Mouse (Mus musculus): Measurements from ENCODE around the gene Ssbp3. TPM values are rescaled to one million over a fixed set of nuclear protein-coding genes. Genes with fewer than 3 reads are reported as not detected.
A peak's percentile ranks its signal among the peaks of the same experiment; 100 is the strongest.

Gene Ssbp3
- polyA plus RNA-seq, 1 experiment from 2014 or later: 90.4 TPM

- 0 out of 2 replicates have a peak overlapping the region, but pooled peaks have one; percentile 10 for H3K27ac ChIP-seq
- no peaks in the 10 kb centered on the region for H3K9me3 ChIP-seq
- no peak overlapping the region for H3K4me3 ChIP-seq
- 68% methylated on average over 3 of the region's 3 CpGs for WGBS
- peaks cover 49% of the 10 kb centered on the region for H3K36me3 ChIP-seq
- no peak for ATAC-seq (ENCODE audit: borderline replicate concordance, extremely low read depth, low FRiP score, low TSS enrichment)
- H3K4me1 ChIP-seq: no peaks in the 10 kb centered on the region
- no peaks in the 10 kb centered on the region for H3K27me3 ChIP-seq
- H3K4me2 ChIP-seq: no peak overlapping the region
- no peak overlapping the region for H3K9ac ChIP-seq
Measured at GRCm38 (mm10) chr4:107056088-107056487, 145.6 kb downstream of the Ssbp3 start.

- H3K36me3 ChIP-seq: peaks cover 68% of the 10 kb centered on the region
Measured at GRCm38 (mm10) chr4:107058346-107058745, 147.8 kb downstream of the Ssbp3 start.

GRCm38 (mm10) chr4:107058781-107059180 lies 148.3 kb downstream of the Ssbp3 start:
- Histone ChIP-seq H3K4me2 (no peak overlapping the region), H3K9me3 (no peaks in the 10 kb centered on the region), H3K27ac (no peak overlapping the region), H3K36me3 (peaks cover 72% of the 10 kb centered on the region), H3K9ac (no peak overlapping the region), H3K4me1 (no peaks in the 10 kb centered on the region), H3K4me3 (no peak overlapping the region), H3K27me3 (no peaks in the 10 kb centered on the region)
- WGBS: 76% methylated on average over 6 of the region's 6 CpGs
- ATAC-seq (ENCODE audit: borderline replicate concordance, extremely low read depth, low FRiP score, low TSS enrichment): no peak

More at GRCm38 (mm10) chr4:107058346-107058745, 147.8 kb downstream of the Ssbp3 start:
- H3K4me1 ChIP-seq: no peaks in the 10 kb centered on the region
- ATAC-seq (ENCODE audit: borderline replicate concordance, extremely low read depth, low FRiP score, low TSS enrichment): no peak
- no peaks in the 10 kb centered on the region for H3K27me3 ChIP-seq
- no peak overlapping the region for H3K4me3 ChIP-seq
- H3K9me3 ChIP-seq: no peaks in the 10 kb centered on the region
- no peak overlapping the region for H3K4me2 ChIP-seq
- 85% methylated on average over 5 of the region's 5 CpGs for WGBS
- no peak overlapping the region for H3K27ac ChIP-seq
- H3K9ac ChIP-seq: no peak overlapping the region

- H3K27me3 ChIP-seq: no peaks in the 10 kb centered on the region
- H3K4me2 ChIP-seq: no peak overlapping the region
- WGBS: 82% methylated on average over 4 of the region's 4 CpGs
- no peaks in the 10 kb centered on the region for H3K9me3 ChIP-seq
- ATAC-seq (ENCODE audit: borderline replicate concordance, extremely low read depth, low FRiP score, low TSS enrichment): no peak
- peaks cover 10% of the 10 kb centered on the region for H3K4me1 ChIP-seq
- no peak overlapping the region for H3K27ac ChIP-seq
- peaks cover 70% of the 10 kb centered on the region for H3K36me3 ChIP-seq
- H3K9ac ChIP-seq: no peak overlapping the region
- no peak overlapping the region for H3K4me3 ChIP-seq
Measured at GRCm38 (mm10) chr4:107061560-107061959, 151.1 kb downstream of the Ssbp3 start.

- 88% methylated on average over 3 of the region's 3 CpGs for WGBS
- Histone ChIP-seq H3K27ac (no peak overlapping the region), H3K4me3 (no peak overlapping the region), H3K4me1 (peaks cover 16% of the 10 kb centered on the region), H3K9ac (no peak overlapping the region), H3K36me3 (peaks cover 57% of the 10 kb centered on the region), H3K27me3 (no peaks in the 10 kb centered on the region), H3K9me3 (no peaks in the 10 kb centered on the region), H3K4me2 (no peak overlapping the region)
- ATAC-seq (ENCODE audit: borderline replicate concordance, extremely low read depth, low FRiP score, low TSS enrichment): no peak
Measured at GRCm38 (mm10) chr4:107063214-107063613, 152.7 kb downstream of the Ssbp3 start.

- Histone ChIP-seq H3K9me3 (no peaks in the 10 kb centered on the region), H3K36me3 (peaks cover 43% of the 10 kb centered on the region), H3K4me1 (peaks cover 16% of the 10 kb centered on the region), H3K4me2 (no peak overlapping the region), H3K27ac (no peak overlapping the region), H3K4me3 (no peak overlapping the region), H3K9ac (no peak overlapping the region), H3K27me3 (no peaks in the 10 kb centered on the region)
- WGBS: 83% methylated on average over 5 of the region's 5 CpGs
- ATAC-seq (ENCODE audit: borderline replicate concordance, extremely low read depth, low FRiP score, low TSS enrichment): no peak
Measured at GRCm38 (mm10) chr4:107064394-107065098, 154.0 kb downstream of the Ssbp3 start.

GRCm38 (mm10) chr4:107066252-107067124 lies 156.0 kb downstream of the Ssbp3 start, which contains the start of the genes Mrpl37 and Cyb5rl:
Gene Mrpl37, minus strand, starts transcription at chr4:107066868.
Gene Cyb5rl, plus strand, starts transcription at chr4:107066988.
- Histone ChIP-seq H3K4me2 (peak within 1 kb of the TSS; percentile 96), H3K4me1 (peaks cover 16% of the 10 kb centered on the region), H3K27ac (peak within 1 kb of the TSS; percentile 58), H3K36me3 (peaks cover 26% of the 10 kb centered on the region), H3K4me3 (peak within 1 kb of the TSS; percentile 78), H3K9ac (peak within 1 kb of the TSS; percentile 83), H3K27me3 (no peaks in the 10 kb centered on the region), H3K9me3 (no peaks in the 10 kb centered on the region)
- under 1% methylated on average over 60 of the region's 60 CpGs for WGBS
- peak; percentile 98 for ATAC-seq (ENCODE audit: borderline replicate concordance, extremely low read depth, low FRiP score, low TSS enrichment)

GRCm38 (mm10) chr4:107067151-107067840 lies 156.8 kb downstream of the Ssbp3 start:
- Histone ChIP-seq H3K27ac (peak overlapping the region; percentile 58), H3K9ac (peak overlapping the region; percentile 69), H3K36me3 (peaks cover 19% of the 10 kb centered on the region), H3K9me3 (no peaks in the 10 kb centered on the region), H3K27me3 (no peaks in the 10 kb centered on the region), H3K4me3 (peak overlapping the region; percentile 78), H3K4me2 (peak overlapping the region; percentile 96), H3K4me1 (peaks cover 16% of the 10 kb centered on the region)
- WGBS: 4% methylated on average over 33 of the region's 33 CpGs
- ATAC-seq (ENCODE audit: borderline replicate concordance, extremely low read depth, low FRiP score, low TSS enrichment): peak; percentile 40; the same call in 1 of the 2 replicates

GRCm38 (mm10) chr4:107072343-107072742 lies 161.8 kb downstream of the Ssbp3 start:
- no peak overlapping the region for H3K4me2 ChIP-seq
- H3K9me3 ChIP-seq: no peaks in the 10 kb centered on the region
- no peak overlapping the region for H3K4me3 ChIP-seq
- WGBS: 79% methylated on average over 9 of the region's 9 CpGs
- H3K27ac ChIP-seq: no peak overlapping the region
- no peaks in the 10 kb centered on the region for H3K27me3 ChIP-seq
- peaks cover 4% of the 10 kb centered on the region for H3K4me1 ChIP-seq
- ATAC-seq (ENCODE audit: borderline replicate concordance, extremely low read depth, low FRiP score, low TSS enrichment): no peak
- H3K9ac ChIP-seq: no peak overlapping the region
- H3K36me3 ChIP-seq: no peaks in the 10 kb centered on the region

- 54% methylated on average over 5 of the region's 5 CpGs for whole genome bisulfite sequencing
- Histone ChIP-seq H3K36me3 (no peaks in the 10 kb centered on the region), H3K4me3 (no peak overlapping the region), H3K27me3 (no peaks in the 10 kb centered on the region), H3K27ac (no peak overlapping the region), H3K9ac (no peak overlapping the region), H3K9me3 (no peaks in the 10 kb centered on the region), H3K4me2 (no peak overlapping the region), H3K4me1 (no peaks in the 10 kb centered on the region)
- no peak for ATAC-seq (ENCODE audit: borderline replicate concordance, extremely low read depth, low FRiP score, low TSS enrichment)
Measured at GRCm38 (mm10) chr4:107075456-107075855, 165.0 kb downstream of the Ssbp3 start.

GRCm38 (mm10) chr4:107078894-107079293 lies 168.4 kb downstream of the Ssbp3 start:
- Histone ChIP-seq H3K9ac (no peak overlapping the region), H3K36me3 (no peaks in the 10 kb centered on the region), H3K9me3 (no peaks in the 10 kb centered on the region), H3K27ac (no peak overlapping the region), H3K4me1 (no peaks in the 10 kb centered on the region), H3K27me3 (no peaks in the 10 kb centered on the region), H3K4me3 (no peak overlapping the region), H3K4me2 (no peak overlapping the region)
- WGBS: 76% methylated on average over 4 of the region's 4 CpGs
- ATAC-seq (ENCODE audit: borderline replicate concordance, extremely low read depth, low FRiP score, low TSS enrichment): no peak
